Comparison of ENCODE assay signal across 8 mouse cellular contexts in the genomic region with DNA sequence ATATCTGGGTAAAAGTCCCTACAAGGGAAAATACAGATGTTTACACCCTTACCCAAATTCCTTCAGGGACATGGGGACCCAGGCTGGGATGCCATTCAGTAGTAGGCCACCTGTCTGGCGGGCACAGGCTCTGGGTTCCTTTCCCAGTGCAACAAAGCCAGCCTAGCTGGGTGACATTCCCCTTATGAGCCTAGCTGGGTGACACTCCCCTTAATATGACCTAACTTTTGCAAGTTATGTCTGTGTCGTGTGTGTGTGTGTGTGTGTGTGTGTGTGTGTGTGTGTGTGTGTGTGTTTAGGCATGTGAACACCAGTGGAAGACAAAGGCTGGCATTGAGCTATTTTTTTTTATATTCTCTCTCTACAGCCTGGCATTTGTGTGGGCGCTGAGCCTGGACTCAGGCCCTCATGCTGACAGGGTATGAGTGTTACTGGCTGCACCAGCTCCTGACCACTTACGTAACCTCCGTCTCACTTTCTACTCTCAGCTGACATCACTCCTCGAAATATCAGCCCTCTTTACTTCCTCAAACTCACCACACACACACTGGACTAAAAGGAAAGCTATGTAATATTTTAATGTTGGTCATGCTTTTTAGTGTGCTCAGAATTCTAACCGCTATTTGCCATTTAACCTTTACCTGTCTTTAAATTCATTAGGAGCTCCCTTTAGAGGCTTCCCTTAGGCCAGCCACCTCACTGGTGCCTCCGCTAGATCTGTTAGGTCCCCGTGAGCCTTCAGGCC. TPM values are rescaled to one million over a fixed set of nuclear protein-coding genes. Genes with fewer than 3 reads are reported as not detected.
DNase-seq lines count a peak whose midpoint lies in the region; ATAC-seq and TF ChIP-seq lines count a peak whose summit lies in the region.
"Had no signal": no experiment of that assay in that cellular context is flagged by ENCODE, and none has a peak within 500 bp of the region (broad histone marks: within the 10 kb centered on the region; RNA-seq: fewer than 3 reads in every experiment).

No protein-coding gene starts in this region.

- H3K27ac ChIP-seq in liver, embryonic 16.5 days (ENCODE audit: low read length): peak overlapping the region; percentile 62
- H3K27ac ChIP-seq in hindbrain, postnatal 0 days: no peak overlapping the region
- H3K27ac ChIP-seq: embryonic facial prominence, embryonic 13.5 days had no signal

- H3K36me3 ChIP-seq in liver, embryonic 16.5 days (ENCODE audit: control insufficient read depth, insufficient read depth): no peaks in the 10 kb centered on the region
- no peaks in the 10 kb centered on the region for H3K36me3 ChIP-seq in hindbrain, postnatal 0 days (ENCODE audit: insufficient read depth, low read length)
- H3K36me3 ChIP-seq: embryonic facial prominence, embryonic 13.5 days had no signal

- DNase-seq in urinary bladder, postnatal 14 days (ENCODE audit: low spot score): peak; percentile 16
- DNase-seq in urinary bladder, adult 2 months (ENCODE audit: low spot score): no peak
- peak; percentile 68 for DNase-seq in cerebellum, adult 9-11 months
- DNase-seq in hindbrain, postnatal 0 days (ENCODE audit: low spot score): no peak
- DNase-seq in adrenal gland, postnatal 4 days (ENCODE audit: low spot score in 2 of 2): no peak
- DNase-seq in layer of hippocampus, postnatal 36 days: no peak

- H3K27me3 ChIP-seq in liver, embryonic 16.5 days (ENCODE audit: control insufficient read depth, insufficient read depth, low read depth, low read length): no peaks in the 10 kb centered on the region
- no peaks in the 10 kb centered on the region for H3K27me3 ChIP-seq in hindbrain, postnatal 0 days (ENCODE audit: insufficient read depth, low read length)
- H3K27me3 ChIP-seq: embryonic facial prominence, embryonic 13.5 days had no signal

- ATAC-seq in liver, embryonic 16.5 days (ENCODE audit: low read depth): peak; percentile 14; the same call in 1 of the 2 replicates
- no peak for ATAC-seq in hindbrain, postnatal 0 days

- H3K4me2 ChIP-seq in liver, embryonic 16.5 days (ENCODE audit: low read depth, low read length): peak overlapping the region; percentile 15; the same call in 1 of the 2 replicates
- no peak overlapping the region for H3K4me2 ChIP-seq in hindbrain, postnatal 0 days (ENCODE audit: low read depth, low read length)
- H3K4me2 ChIP-seq: embryonic facial prominence, embryonic 13.5 days had no signal

- H3K9ac ChIP-seq in liver, embryonic 16.5 days (ENCODE audit: low read depth, low read length): peak overlapping the region; percentile 4; the same call in 1 of the 2 replicates
- H3K9ac ChIP-seq in hindbrain, postnatal 0 days (replicated peaks; ENCODE audit: low read length): no peak overlapping the region
- H3K9ac ChIP-seq: embryonic facial prominence, embryonic 13.5 days had no signal

- no peak for TF ChIP-seq CTCF in hindbrain, postnatal 0 days (IDR thresholded peaks at IDR 0.05; ENCODE audit: low read depth)

- 51% methylated on average over 9 of the region's 9 CpGs for WGBS in liver, embryonic 16.5 days (ENCODE audit: insufficient replicate concordance)
- WGBS in hindbrain, postnatal 0 days: 70% methylated on average over 9 of the region's 9 CpGs

- no peak overlapping the region for H3K4me3 ChIP-seq in liver, embryonic 16.5 days (ENCODE audit: low read depth, low read length)
- H3K4me3 ChIP-seq in hindbrain, postnatal 0 days (ENCODE audit: low read length): no peak overlapping the region
- H3K4me3 ChIP-seq: embryonic facial prominence, embryonic 13.5 days had no signal

- H3K4me1 ChIP-seq in liver, embryonic 16.5 days (ENCODE audit: control insufficient read depth, low read depth, low read length): peaks cover 21% of the 10 kb centered on the region
- H3K4me1 ChIP-seq in hindbrain, postnatal 0 days (ENCODE audit: insufficient read depth, low read length): no peaks in the 10 kb centered on the region
- H3K4me1 ChIP-seq: embryonic facial prominence, embryonic 13.5 days had no signal

- no peaks in the 10 kb centered on the region for H3K9me3 ChIP-seq in liver, embryonic 16.5 days (replicated peaks; ENCODE audit: control insufficient read depth, low read length)
- no peaks in the 10 kb centered on the region for H3K9me3 ChIP-seq in hindbrain, postnatal 0 days (ENCODE audit: low read length)
- H3K9me3 ChIP-seq: embryonic facial prominence, embryonic 13.5 days had no signal

RNA-seq across cellular contexts. Expression of a gene that starts 5.8 kb away (rescaled TPM):
- polyA plus RNA-seq in urinary bladder, adult 2 months (2012; rRNA removed): 0.11 and 0.16 TPM in 2 replicates
- polyA plus RNA-seq in liver, embryonic 16.5 days (2015; fragmentation: Nextera tagmentation; extraction: Ambion mirVana): 0.14 TPM in 1 of 2 replicates, not detected in the other
- total RNA-seq in hindbrain, postnatal 0 days (2014; rRNA removed): not detected in 2 replicates
- not detected in 2 replicates for polyA plus RNA-seq in hindbrain, postnatal 0 days (2015; fragmentation: Nextera tagmentation; extraction: Ambion mirVana)
- total RNA-seq in adrenal gland, postnatal 4 days (2021): under 1 TPM in 1 of 2 experiments, not detected in 1; 0.23 TPM
- not detected for total RNA-seq in layer of hippocampus, postnatal 36 days (2021)

RNA-seq across cellular contexts. Expression of a gene that starts 37.2 kb away (rescaled TPM):
- polyA plus RNA-seq in urinary bladder, adult 2 months (2012; rRNA removed): 28.2 and 47.5 TPM in 2 replicates
- polyA plus RNA-seq in liver, embryonic 16.5 days (2015; fragmentation: Nextera tagmentation; extraction: Ambion mirVana): 4.5 and 5.5 TPM in 2 replicates
- total RNA-seq in hindbrain, postnatal 0 days (2014; rRNA removed): 52.9 and 56.2 TPM in 2 replicates
- 22.3 and 22.7 TPM in 2 replicates for polyA plus RNA-seq in hindbrain, postnatal 0 days (2015; fragmentation: Nextera tagmentation; extraction: Ambion mirVana)
- 100 to 1,000 TPM; 146 to 157 TPM for total RNA-seq in adrenal gland, postnatal 4 days (2021)
- total RNA-seq in layer of hippocampus, postnatal 36 days (2021): 100 to 1,000 TPM; 133 to 134 TPM

Comparison
In these comparisons a context has a peak if more than half of its experiments do, and no peak if none do; other contexts are left out.
1. DNase-seq: peak in urinary bladder, postnatal 14 days (single experiment) and cerebellum, adult 9-11 months (single experiment); none in urinary bladder, adult 2 months (single experiment), hindbrain, postnatal 0 days (single experiment), adrenal gland, postnatal 4 days (0 of 2) and layer of hippocampus, postnatal 36 days (0 of 2).